Mouse (Mus musculus) small intestine, adult 2 months (tissue): Measurements from ENCODE around the gene Wbp2nl.

Source experiments
- CTCF ChIP-seq: fragments of 200-500 bp; IDR thresholded peaks from 2 replicates; pipeline ENCODE4 v1.5.1; 2012; ENCODE audit warnings: low read depth, mild to moderate bottlenecking, control low read depth, inconsistent platforms, low read length, moderate library complexity, mixed read lengths; ENCODE audit not compliant: insufficient replicate concordance, insufficient read length; ENCODE audit errors: extremely low read depth
- POLR2A ChIP-seq: fragments of 200-500 bp; IDR thresholded peaks from 2 replicates; pipeline ENCODE4 v1.6.1; 2012; ENCODE audit warnings: low read depth, mild to moderate bottlenecking, control low read depth, inconsistent platforms, low read length, moderate library complexity

- TF ChIP-seq POLR2A (no peak), CTCF (no peak)
These were observed 41.0 kb downstream of the Wbp2nl start for GRCm38 (mm10) chr15:82339634-82340254.
